Mouse (Mus musculus): ENCODE measurements around the gene Olfr895. TPM values are rescaled to one million over a fixed set of nuclear protein-coding genes. Genes with fewer than 3 reads are reported as not detected.

Gene Olfr895
- not detected in 2 replicates for polyA plus RNA-seq (2011; ENCODE audit: insufficient read depth, insufficient read length, low replicate concordance, missing spikeins)

DNA sequence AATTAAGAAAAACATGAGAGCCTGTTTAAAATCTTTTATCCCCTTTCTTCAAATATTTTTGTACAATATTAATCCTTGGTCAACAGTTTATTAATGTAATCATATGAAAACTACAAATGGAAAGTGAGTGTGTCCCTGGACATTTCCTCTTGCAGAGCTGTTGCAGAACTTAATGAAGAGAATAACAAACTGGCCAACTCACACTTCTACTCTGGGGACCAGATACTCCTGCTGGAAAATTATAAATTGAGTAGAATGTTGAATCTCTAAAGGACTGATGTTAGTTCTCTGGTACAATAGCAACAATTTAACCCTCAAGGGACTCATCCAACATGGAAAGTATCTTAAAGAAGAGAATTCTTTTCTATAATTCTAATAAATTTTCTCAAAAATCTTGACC lies at the start of gene Olfr895:
TSS of gene Olfr895 (plus strand) at position 301 of the 400 bp plus-strand sequence.
- no peak within 1 kb of the TSS for H3K27ac ChIP-seq (ENCODE audit: control insufficient read depth, insufficient read depth, low read depth, low read length, poor library complexity)
- no peak within 1 kb of the TSS for H3K4me3 ChIP-seq (replicated peaks; ENCODE audit: control insufficient read depth, low read depth, low read length)
- no peak for TF ChIP-seq POLR2A (IDR thresholded peaks at IDR 0.05; ENCODE audit: borderline replicate concordance, control insufficient read depth, low read depth, low read length)
- TF ChIP-seq CTCF (IDR thresholded peaks at IDR 0.05; ENCODE audit: control insufficient read depth, insufficient read depth, low read length): no peak
- H3K4me1 ChIP-seq (ENCODE audit: control insufficient read depth, insufficient read depth, low read length): no peaks in the 10 kb centered on the region

DNA sequence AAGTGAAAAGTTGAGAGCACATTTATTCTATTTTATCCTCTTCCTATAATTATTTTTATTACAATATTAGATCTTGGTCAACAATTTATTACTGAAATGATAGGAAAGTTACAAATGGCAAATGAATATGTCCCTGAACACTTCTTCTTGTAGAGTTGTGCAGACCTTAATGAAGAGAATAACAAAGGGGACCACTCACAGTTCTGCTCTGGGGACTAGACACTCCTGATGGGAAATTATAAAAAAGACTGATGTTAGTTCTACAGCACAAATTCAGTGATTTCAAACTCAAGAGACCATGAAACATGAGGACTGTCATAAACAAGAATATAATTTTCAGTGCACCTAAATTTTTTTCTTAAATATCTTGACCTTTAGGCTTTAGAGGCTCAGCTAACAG lies 15.2 kb upstream of the Olfr895 start, which contains the start of gene Olfr143:
TSS of gene Olfr143 (plus strand) at position 301 of the 400 bp plus-strand sequence.
- H3K27ac ChIP-seq (ENCODE audit: control insufficient read depth, insufficient read depth, low read depth, low read length, poor library complexity): no peak within 1 kb of the TSS

DNA sequence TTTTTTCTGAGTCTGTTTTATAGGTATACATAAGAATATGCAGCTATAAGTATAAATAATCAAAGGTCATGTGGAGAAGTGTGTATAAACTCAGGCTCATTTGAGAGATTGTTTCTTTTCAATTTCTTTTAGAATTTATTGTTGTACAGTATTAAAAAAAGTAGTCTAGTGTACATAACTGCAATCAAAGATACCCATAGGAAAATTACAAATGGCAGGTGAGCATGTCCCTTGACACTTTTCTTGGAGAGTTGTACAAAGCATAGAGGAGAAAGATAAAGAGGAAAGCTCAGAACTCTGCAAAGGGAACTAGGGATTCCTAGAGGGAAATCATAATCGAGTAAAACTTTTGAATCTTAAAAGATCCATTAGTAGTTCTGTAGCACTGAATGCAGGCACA lies 23.2 kb downstream of the Olfr895 start, which contains the start of gene Olfr896-ps1:
TSS of gene Olfr896-ps1 (plus strand) at position 301 of the 400 bp plus-strand sequence.
- TF ChIP-seq CTCF (IDR thresholded peaks at IDR 0.05; ENCODE audit: control insufficient read depth, insufficient read depth, low read length) (no peak), POLR2A (IDR thresholded peaks at IDR 0.05; ENCODE audit: borderline replicate concordance, control insufficient read depth, low read depth, low read length) (no peak)
- WGBS: 75% methylated on average over 1 of the region's 1 CpGs
- Histone ChIP-seq H3K4me3 (replicated peaks; ENCODE audit: control insufficient read depth, low read depth, low read length) (no peak within 1 kb of the TSS), H3K27ac (ENCODE audit: control insufficient read depth, insufficient read depth, low read depth, low read length, poor library complexity) (no peak within 1 kb of the TSS), H3K4me1 (ENCODE audit: control insufficient read depth, insufficient read depth, low read length) (no peaks in the 10 kb centered on the region)

More for the DNA sequence above, 15.2 kb upstream of the Olfr895 start, which contains the start of gene Olfr143:
- TF ChIP-seq POLR2A (IDR thresholded peaks at IDR 0.05; ENCODE audit: borderline replicate concordance, control insufficient read depth, low read depth, low read length) (no peak), CTCF (IDR thresholded peaks at IDR 0.05; ENCODE audit: control insufficient read depth, insufficient read depth, low read length) (no peak)
- H3K4me1 ChIP-seq (ENCODE audit: control insufficient read depth, insufficient read depth, low read length): no peaks in the 10 kb centered on the region
- H3K4me3 ChIP-seq (replicated peaks; ENCODE audit: control insufficient read depth, low read depth, low read length): no peak within 1 kb of the TSS

Other genes with a start within 250 kb of the Olfr895 start
- not detected in 2 replicates for gene Olfr883, start 242.0 kb upstream of the Olfr895 start, polyA plus RNA-seq (2011; ENCODE audit: insufficient read depth, insufficient read length, low replicate concordance, missing spikeins)
- not detected in 2 replicates for gene Olfr884, start 221.3 kb upstream of the Olfr895 start, polyA plus RNA-seq (2011; ENCODE audit: insufficient read depth, insufficient read length, low replicate concordance, missing spikeins)
- not detected in 2 replicates for gene Olfr885, start 206.5 kb upstream of the Olfr895 start, polyA plus RNA-seq (2011; ENCODE audit: insufficient read depth, insufficient read length, low replicate concordance, missing spikeins)
- gene Olfr887, start 183.8 kb upstream of the Olfr895 start, polyA plus RNA-seq (2011; ENCODE audit: insufficient read depth, insufficient read length, low replicate concordance, missing spikeins): 0.16 and 0.95 TPM in 2 replicates
- not detected in 2 replicates for gene Olfr888, start 159.7 kb upstream of the Olfr895 start, polyA plus RNA-seq (2011; ENCODE audit: insufficient read depth, insufficient read length, low replicate concordance, missing spikeins)
- 0.35 TPM in 1 of 2 replicates, not detected in the other for gene Olfr889, start 152.7 kb upstream of the Olfr895 start, polyA plus RNA-seq (2011; ENCODE audit: insufficient read depth, insufficient read length, low replicate concordance, missing spikeins)
- gene Olfr890, start 125.3 kb upstream of the Olfr895 start, polyA plus RNA-seq (2011; ENCODE audit: insufficient read depth, insufficient read length, low replicate concordance, missing spikeins): not detected in 2 replicates
- gene Olfr891, start 87.0 kb upstream of the Olfr895 start, polyA plus RNA-seq (2011; ENCODE audit: insufficient read depth, insufficient read length, low replicate concordance, missing spikeins): not detected in 2 replicates
- gene Olfr893, start 59.5 kb upstream of the Olfr895 start, polyA plus RNA-seq (2011; ENCODE audit: insufficient read depth, insufficient read length, low replicate concordance, missing spikeins): not detected in 2 replicates
- not detected in 2 replicates for gene Olfr894, start 49.8 kb upstream of the Olfr895 start, polyA plus RNA-seq (2011; ENCODE audit: insufficient read depth, insufficient read length, low replicate concordance, missing spikeins)
- not detected in 2 replicates for gene Olfr143, start 15.1 kb upstream of the Olfr895 start, polyA plus RNA-seq (2011; ENCODE audit: insufficient read depth, insufficient read length, low replicate concordance, missing spikeins)
- gene Olfr896-ps1, start 23.3 kb downstream of the Olfr895 start, polyA plus RNA-seq (2011; ENCODE audit: insufficient read depth, insufficient read length, low replicate concordance, missing spikeins): not detected in 2 replicates
- not detected in 2 replicates for gene Olfr25, start 61.2 kb downstream of the Olfr895 start, polyA plus RNA-seq (2011; ENCODE audit: insufficient read depth, insufficient read length, low replicate concordance, missing spikeins)
- not detected in 2 replicates for gene Olfr898, start 80.6 kb downstream of the Olfr895 start, polyA plus RNA-seq (2011; ENCODE audit: insufficient read depth, insufficient read length, low replicate concordance, missing spikeins)
- gene Olfr250, start 99.0 kb downstream of the Olfr895 start, polyA plus RNA-seq (2011; ENCODE audit: insufficient read depth, insufficient read length, low replicate concordance, missing spikeins): not detected in 2 replicates
- not detected in 2 replicates for gene Olfr251, start 109.2 kb downstream of the Olfr895 start, polyA plus RNA-seq (2011; ENCODE audit: insufficient read depth, insufficient read length, low replicate concordance, missing spikeins)
- not detected in 2 replicates for gene Olfr147, start 133.8 kb downstream of the Olfr895 start, polyA plus RNA-seq (2011; ENCODE audit: insufficient read depth, insufficient read length, low replicate concordance, missing spikeins)
- not detected in 2 replicates for gene Olfr901, start 161.6 kb downstream of the Olfr895 start, polyA plus RNA-seq (2011; ENCODE audit: insufficient read depth, insufficient read length, low replicate concordance, missing spikeins)
- not detected in 2 replicates for gene Olfr902, start 179.8 kb downstream of the Olfr895 start, polyA plus RNA-seq (2011; ENCODE audit: insufficient read depth, insufficient read length, low replicate concordance, missing spikeins)
- gene Olfr904, start 195.3 kb downstream of the Olfr895 start, polyA plus RNA-seq (2011; ENCODE audit: insufficient read depth, insufficient read length, low replicate concordance, missing spikeins): not detected in 2 replicates
- 0.72 and 2.0 TPM in 2 replicates for gene Olfr905, start 203.3 kb downstream of the Olfr895 start, polyA plus RNA-seq (2011; ENCODE audit: insufficient read depth, insufficient read length, low replicate concordance, missing spikeins)
- not detected in 2 replicates for gene Olfr906, start 219.2 kb downstream of the Olfr895 start, polyA plus RNA-seq (2011; ENCODE audit: insufficient read depth, insufficient read length, low replicate concordance, missing spikeins)
- 0.70 TPM in 1 of 2 replicates, not detected in the other for gene Olfr907, start 227.9 kb downstream of the Olfr895 start, polyA plus RNA-seq (2011; ENCODE audit: insufficient read depth, insufficient read length, low replicate concordance, missing spikeins)

Measured in bone marrow, adult 2 months (tissue).